Comparison of ENCODE assay signal across 17 mouse cellular contexts in the genomic region with DNA sequence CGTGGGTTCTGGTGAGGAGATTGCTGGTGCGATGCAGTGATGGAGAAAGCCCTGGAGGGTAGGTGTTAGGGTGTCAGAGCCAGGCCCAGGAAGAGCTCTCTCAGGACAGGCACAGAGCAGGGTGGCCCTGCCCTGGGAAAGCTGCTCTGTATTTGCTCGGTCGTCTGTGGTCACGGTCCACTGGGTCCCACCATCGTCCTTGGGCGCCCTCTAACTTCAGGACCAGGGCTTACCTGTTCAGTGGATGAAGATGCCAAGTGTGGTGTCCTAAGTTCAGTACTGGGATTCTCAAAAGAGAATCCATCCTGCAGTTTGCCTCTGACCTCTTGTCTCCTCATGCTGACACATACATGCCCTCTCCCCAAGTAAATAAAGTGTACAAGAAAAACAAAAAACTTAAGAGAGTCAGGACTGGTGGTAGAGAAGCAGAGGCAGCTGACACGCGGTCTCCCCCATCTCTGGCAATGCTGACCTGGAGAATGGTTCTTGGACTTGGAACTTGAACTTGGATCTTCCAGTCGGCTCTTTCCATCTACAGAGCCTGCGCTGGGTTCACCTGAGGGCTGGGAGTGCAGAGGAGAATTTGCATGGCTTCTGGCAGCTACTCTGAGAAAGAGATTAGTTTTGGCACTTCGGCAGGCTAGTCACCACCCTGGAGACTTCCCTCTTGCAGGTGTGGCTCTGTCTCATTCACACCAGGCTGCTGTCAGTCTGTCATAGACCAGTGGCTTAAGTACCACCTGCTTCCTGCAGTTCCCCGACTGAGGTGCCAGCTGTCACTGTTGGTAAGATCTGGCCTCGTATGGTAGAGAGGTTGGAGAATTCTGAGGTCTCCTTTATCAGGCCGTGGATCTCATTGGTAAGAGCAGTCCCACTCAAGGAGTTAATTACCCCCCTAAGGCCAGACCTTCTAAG. TPM values are rescaled to one million over a fixed set of nuclear protein-coding genes. Genes with fewer than 3 reads are reported as not detected.
DNase-seq lines count a peak whose midpoint lies in the region; ATAC-seq and TF ChIP-seq lines count a peak whose summit lies in the region.
"Had no signal": no experiment of that assay in that cellular context is flagged by ENCODE, and none has a peak within 500 bp of the region (broad histone marks: within the 10 kb centered on the region; RNA-seq: fewer than 3 reads in every experiment).

No protein-coding gene starts in this region.

- ATAC-seq in hindbrain, embryonic 15.5 days (ENCODE audit: low FRiP score, low read depth) = peak; percentile 16; the same call in 1 of the 2 replicates
- no peak for ATAC-seq in hindbrain, embryonic 12.5 days (ENCODE audit: low FRiP score)
- no peak for ATAC-seq in megakaryocyte progenitor cell, adult 5-6 weeks (replicated peaks; ENCODE audit: poor library complexity)
- ATAC-seq: forebrain, embryonic 14.5 days; inflammation-experienced regulatory T-cells, adult 6 months had no signal

- H3K9ac ChIP-seq in hindbrain, embryonic 15.5 days = no peak overlapping the region
- H3K9ac ChIP-seq in hindbrain, embryonic 12.5 days = no peak overlapping the region
- H3K9ac ChIP-seq: liver, embryonic 15.5 days; neural tube, embryonic 15.5 days had no signal

- no peak overlapping the region for H3K4me2 ChIP-seq in hindbrain, embryonic 15.5 days
- H3K4me2 ChIP-seq in hindbrain, embryonic 12.5 days (replicated peaks) = no peak overlapping the region
- H3K4me2 ChIP-seq: liver, embryonic 15.5 days; neural tube, embryonic 15.5 days had no signal

- no peak for TF ChIP-seq CTCF in thymus, adult 2 months (IDR thresholded peaks at IDR 0.05; ENCODE audit: borderline replicate concordance, control insufficient read depth, extremely low read depth, insufficient read depth, low read length, poor library complexity)
- TF ChIP-seq CTCF in spleen, adult 2 months (IDR thresholded peaks at IDR 0.05; ENCODE audit: extremely low read depth, insufficient read depth, insufficient read length, insufficient replicate concordance) = peak; percentile 32; the same call in 1 of the 2 replicates

- no peak overlapping the region for H3K27ac ChIP-seq in hindbrain, embryonic 15.5 days (replicated peaks)
- no peak overlapping the region for H3K27ac ChIP-seq in hindbrain, embryonic 12.5 days
- no peak overlapping the region for H3K27ac ChIP-seq in thymus, adult 2 months (ENCODE audit: control insufficient read depth, insufficient read depth, low read length)
- no peak overlapping the region for H3K27ac ChIP-seq in spleen, adult 2 months (ENCODE audit: insufficient read depth, low read length)
- H3K27ac ChIP-seq: liver, embryonic 15.5 days; neural tube, embryonic 15.5 days had no signal

- no peaks in the 10 kb centered on the region for H3K4me1 ChIP-seq in hindbrain, embryonic 15.5 days (replicated peaks)
- 0 out of 2 replicates have a peak, but pooled peaks cover 3% of the 10 kb centered on the region for H3K4me1 ChIP-seq in hindbrain, embryonic 12.5 days
- peaks cover 8% of the 10 kb centered on the region for H3K4me1 ChIP-seq in thymus, adult 2 months (replicated peaks; ENCODE audit: control insufficient read depth, insufficient read depth, low read length)
- H3K4me1 ChIP-seq in spleen, adult 2 months (ENCODE audit: control insufficient read depth, insufficient read depth, insufficient read length) = no peaks in the 10 kb centered on the region; the same call in 1 of the 2 replicates
- H3K4me1 ChIP-seq: liver, embryonic 15.5 days; neural tube, embryonic 15.5 days had no signal

- no peaks in the 10 kb centered on the region for H3K9me3 ChIP-seq in hindbrain, embryonic 15.5 days
- H3K9me3 ChIP-seq in hindbrain, embryonic 12.5 days (replicated peaks) = no peaks in the 10 kb centered on the region
- H3K9me3 ChIP-seq: liver, embryonic 15.5 days; neural tube, embryonic 15.5 days had no signal

- peaks cover 21% of the 10 kb centered on the region for H3K36me3 ChIP-seq in hindbrain, embryonic 15.5 days
- H3K36me3 ChIP-seq in hindbrain, embryonic 12.5 days = 0 out of 2 replicates have a peak, but pooled peaks cover 7% of the 10 kb centered on the region
- H3K36me3 ChIP-seq in thymus, adult 2 months (ENCODE audit: control insufficient read depth, insufficient read depth, low read length) = no peaks in the 10 kb centered on the region
- peaks cover 6% of the 10 kb centered on the region; the same call in 1 of the 2 replicates for H3K36me3 ChIP-seq in spleen, adult 2 months (ENCODE audit: control insufficient read depth, insufficient read depth, low read length)

- peak; percentile 6 for DNase-seq in thymus, adult 2 months
- no peak for DNase-seq in thymus, adult 18-20 months
- peak; percentile 9 to 42 for DNase-seq in spleen, adult 2 months (ENCODE audit: low read depth in 1 of 2, low spot score in 2 of 2)
- no peak for DNase-seq in embryo, embryonic 10.5 days (ENCODE audit: low spot score)
- no peak for DNase-seq in layer of hippocampus, postnatal 10 days (ENCODE audit: low spot score in 2 of 2)
- DNase-seq: adrenal gland, postnatal 14 days; gastrocnemius, adult 2 months; heart, postnatal 14 days; layer of hippocampus, adult 9-11 months; left cerebral cortex, postnatal 4 days had no signal

- no peaks in the 10 kb centered on the region for H3K27me3 ChIP-seq in hindbrain, embryonic 15.5 days
- no peaks in the 10 kb centered on the region for H3K27me3 ChIP-seq in hindbrain, embryonic 12.5 days
- H3K27me3 ChIP-seq in thymus, adult 2 months (ENCODE audit: control insufficient read depth, insufficient read depth, low read length) = no peaks in the 10 kb centered on the region
- no peaks in the 10 kb centered on the region for H3K27me3 ChIP-seq in spleen, adult 2 months (ENCODE audit: control insufficient read depth, insufficient read depth, low read length)
- H3K27me3 ChIP-seq: liver, embryonic 15.5 days; neural tube, embryonic 15.5 days had no signal

- 86% methylated on average over 15 of the region's 15 CpGs for WGBS in hindbrain, embryonic 15.5 days
- WGBS in hindbrain, embryonic 12.5 days = 80% methylated on average over 15 of the region's 15 CpGs
- 65% methylated on average over 15 of the region's 15 CpGs for WGBS in thymus, adult 2 months
- 41% methylated on average over 15 of the region's 15 CpGs for WGBS in spleen, adult 2 months

- H3K4me3 ChIP-seq in hindbrain, embryonic 15.5 days = no peak overlapping the region
- H3K4me3 ChIP-seq in hindbrain, embryonic 12.5 days = no peak overlapping the region
- H3K4me3 ChIP-seq in thymus, adult 2 months (ENCODE audit: control insufficient read depth, insufficient read depth, low read length) = no peak overlapping the region
- no peak overlapping the region for H3K4me3 ChIP-seq in spleen, adult 2 months (ENCODE audit: extremely low read depth, insufficient read depth, insufficient read length)
- H3K4me3 ChIP-seq: gastrocnemius, adult 2 months; liver, embryonic 15.5 days; neural tube, embryonic 15.5 days had no signal

- no peak for TF ChIP-seq POLR2A in thymus, adult 2 months (IDR thresholded peaks at IDR 0.05; ENCODE audit: control insufficient read depth, extremely low read depth, insufficient read depth, low read length, poor library complexity)
- no peak for TF ChIP-seq POLR2A in spleen, adult 2 months (IDR thresholded peaks at IDR 0.05; ENCODE audit: low read depth, low read length)

RNA-seq across cellular contexts. Expression of a gene that starts 49.7 kb away (rescaled TPM):
- 10.8 and 12.0 TPM in 2 replicates for polyA plus RNA-seq in hindbrain, embryonic 15.5 days (2015; fragmentation: Nextera tagmentation; extraction: Ambion mirVana)
- 3.9 and 4.2 TPM in 2 replicates for polyA plus RNA-seq in hindbrain, embryonic 12.5 days (2016; fragmentation: Nextera tagmentation; extraction: Ambion mirVana)
- polyA plus RNA-seq in thymus, adult 2 months (2012; rRNA removed) = 6.7 and 7.5 TPM in 2 replicates
- 4.5 and 4.9 TPM in 2 replicates for polyA plus RNA-seq in spleen, adult 2 months (2012; rRNA removed)
- total RNA-seq in layer of hippocampus, postnatal 10 days (2021) = 100 to 1,000 TPM in 1 of 2 experiments, 10 to 100 TPM in 1; 86.3 to 102 TPM
- total RNA-seq in megakaryocyte progenitor cell, adult 5-6 weeks (2015) = 3.4 and 4.2 TPM in 2 replicates
- 3.0 and 3.2 TPM in 2 replicates for total RNA-seq in megakaryocyte progenitor cell, adult 5-6 weeks (2017)

Comparison
In these comparisons a context has a peak if more than half of its experiments do, and no peak if none do; other contexts are left out.
1. DNase-seq: peak in thymus, adult 2 months (single experiment) and spleen, adult 2 months (2 of 2); none in thymus, adult 18-20 months (0 of 2), embryo, embryonic 10.5 days (single experiment) and layer of hippocampus, postnatal 10 days (0 of 2).